ENCODE assay signal across 35 mouse cellular contexts in the genomic region with DNA sequence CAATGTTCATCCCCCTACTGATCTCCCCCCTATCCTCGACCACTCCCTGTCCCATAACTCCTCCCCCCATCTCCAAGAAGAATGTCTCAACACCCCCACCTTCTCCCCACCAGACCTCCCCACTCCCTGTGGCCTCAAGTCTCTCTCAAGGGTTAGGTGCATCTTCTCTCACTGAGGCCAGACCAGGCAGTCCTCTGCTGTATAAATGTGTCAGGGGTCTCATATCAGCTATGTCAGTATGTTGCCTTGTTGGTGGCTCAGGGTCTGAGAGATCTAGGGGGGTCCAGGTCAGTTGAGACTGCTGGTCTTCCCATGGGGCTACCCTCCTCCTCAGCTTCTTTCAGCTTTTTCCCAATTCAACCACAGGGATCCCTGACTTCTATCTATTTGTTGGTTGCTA.
"Had no signal": no experiment of that assay in that cellular context is flagged by ENCODE, and none has a peak within 500 bp of the region (broad histone marks: within the 10 kb centered on the region; RNA-seq: fewer than 3 reads in every experiment).

No protein-coding gene starts in this region.

- H3K4me3 ChIP-seq: heart, embryonic 10.5 days; heart, embryonic 12.5 days; heart, embryonic 13.5 days; heart, embryonic 15.5 days; hindbrain, embryonic 10.5 days; hindbrain, embryonic 12.5 days; hindbrain, embryonic 13.5 days; hindbrain, embryonic 15.5 days; intestine, embryonic 15.5 days; kidney, embryonic 15.5 days; layer of hippocampus, adult 2 months had no signal

- H3K4me2 ChIP-seq: heart, embryonic 11.5 days; heart, embryonic 12.5 days; heart, embryonic 13.5 days; heart, embryonic 15.5 days; hindbrain, embryonic 12.5 days; hindbrain, embryonic 13.5 days; hindbrain, embryonic 14.5 days; hindbrain, embryonic 15.5 days; intestine, embryonic 15.5 days; kidney, embryonic 15.5 days had no signal

- H3K9ac ChIP-seq: heart, embryonic 12.5 days; heart, embryonic 13.5 days; heart, embryonic 15.5 days; hindbrain, embryonic 12.5 days; hindbrain, embryonic 13.5 days; hindbrain, embryonic 14.5 days; hindbrain, embryonic 15.5 days; intestine, embryonic 15.5 days; kidney, embryonic 15.5 days had no signal

- H3K27me3 ChIP-seq: hindbrain, embryonic 12.5 days; hindbrain, embryonic 13.5 days; hindbrain, embryonic 15.5 days; intestine, embryonic 15.5 days; kidney, embryonic 15.5 days had no signal

- H3K9me3 ChIP-seq: heart, embryonic 10.5 days; heart, embryonic 12.5 days; heart, embryonic 13.5 days; heart, embryonic 15.5 days; hindbrain, embryonic 10.5 days; hindbrain, embryonic 12.5 days; hindbrain, embryonic 13.5 days; hindbrain, embryonic 15.5 days; intestine, embryonic 15.5 days; kidney, embryonic 15.5 days had no signal

- ATAC-seq: hindbrain, embryonic 16.5 days; hindbrain, postnatal 0 days; inflammation-experienced regulatory T-cells, adult 6 months; intestine, embryonic 15.5 days; intestine, embryonic 16.5 days; intestine, postnatal 0 days had no signal

- H3K36me3 ChIP-seq: heart, embryonic 10.5 days; heart, embryonic 12.5 days; heart, embryonic 13.5 days; heart, embryonic 15.5 days; hindbrain, embryonic 12.5 days; hindbrain, embryonic 13.5 days; hindbrain, embryonic 15.5 days; intestine, embryonic 15.5 days had no signal

- H3K27ac ChIP-seq: heart, embryonic 10.5 days; heart, embryonic 13.5 days; heart, embryonic 15.5 days; hindbrain, embryonic 10.5 days; hindbrain, embryonic 12.5 days; hindbrain, embryonic 13.5 days; hindbrain, embryonic 14.5 days; hindbrain, embryonic 15.5 days; hindbrain, postnatal 0 days; intestine, embryonic 15.5 days; kidney, embryonic 15.5 days; kidney, postnatal 0 days; layer of hippocampus, adult 2 months had no signal

- DNase-seq: heart, postnatal 10 days; heart, postnatal 14 days; heart, postnatal 36 days; heart, postnatal 4 days; kidney, adult 11 months; kidney, adult 18-20 months; kidney, adult 2 months; kidney, adult 8-10 months; kidney, adult 9 months; kidney, postnatal 10 days; kidney, postnatal 14 days; kidney, postnatal 25 days; kidney, postnatal 36 days; kidney, postnatal 4 days; layer of hippocampus, adult 9-11 months; layer of hippocampus, postnatal 36 days had no signal

- H3K4me1 ChIP-seq: heart, embryonic 10.5 days; heart, embryonic 13.5 days; heart, embryonic 15.5 days; hindbrain, embryonic 10.5 days; hindbrain, embryonic 12.5 days; hindbrain, embryonic 13.5 days; hindbrain, embryonic 15.5 days; intestine, embryonic 15.5 days; kidney, embryonic 15.5 days had no signal
